Mouse (Mus musculus) left cerebral cortex, adult 18-20 months (tissue): ENCODE data around the gene Slc16a4. TPM values are rescaled to one million over a fixed set of nuclear protein-coding genes. Genes with fewer than 3 reads are reported as not detected.

Source experiments
- DNase-seq, 2 experiments: peaks; one replicate each; pipeline ENCODE4 v3.0.0; 2021 to 2022; ENCODE audit warnings: low spot score in 2 of 2, mixed read lengths in 1 of 2
- long read RNA-seq, 2 experiments: library from polyadenylated mRNA; stranded (forward); transcript quantifications; one replicate each; pipeline ENCODE4 v2.0.0; 2021
- total RNA-seq, 2 experiments: library from RNA; stranded (reverse); gene quantifications; 2 replicates each; pipeline ENCODE4 v1.2.3; 2021

Gene Slc16a4
- total RNA-seq: under 1 TPM; 0.77 to 0.82 TPM
- long read RNA-seq, experiment 1, partial matches to known transcripts: 0 of 5 reads
- long read RNA-seq, experiment 1, other reads (novel, unspliced or antisense): 3 of 5 reads
- long read RNA-seq, experiment 2: 0 reads

- peak in 1 of 2 experiments; percentile 12 for DNase-seq
Measured at GRCm38 (mm10) chr3:107290764-107291381, at the start of gene Slc16a4. Gene Slc16a4, plus strand, starts transcription at chr3:107291230.

- no peak for DNase-seq
Measured at GRCm38 (mm10) chr3:107241389-107242094, 49.5 kb upstream of the Slc16a4 start.

DNA sequence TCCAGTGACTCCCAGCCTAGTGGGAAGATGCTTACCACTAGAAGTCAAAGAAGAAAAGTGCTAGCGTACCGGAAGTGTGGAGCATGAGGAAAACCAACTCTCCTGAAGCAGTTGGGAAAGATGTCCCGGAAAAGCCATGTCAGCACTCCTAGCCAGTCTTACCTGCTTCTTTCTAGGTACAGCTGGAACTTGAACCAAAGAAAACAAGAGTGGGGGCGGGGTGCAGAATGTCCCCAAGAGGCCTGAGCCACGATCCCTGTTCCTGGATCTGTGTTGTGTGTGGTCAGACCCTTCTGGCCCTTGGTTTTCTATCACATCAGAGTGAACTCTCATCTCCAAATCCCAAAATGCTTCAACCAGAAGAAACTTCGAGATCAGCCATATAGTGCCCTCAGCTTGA lies 44.2 kb upstream of the Slc16a4 start:
- DNase-seq: no peak

DNA sequence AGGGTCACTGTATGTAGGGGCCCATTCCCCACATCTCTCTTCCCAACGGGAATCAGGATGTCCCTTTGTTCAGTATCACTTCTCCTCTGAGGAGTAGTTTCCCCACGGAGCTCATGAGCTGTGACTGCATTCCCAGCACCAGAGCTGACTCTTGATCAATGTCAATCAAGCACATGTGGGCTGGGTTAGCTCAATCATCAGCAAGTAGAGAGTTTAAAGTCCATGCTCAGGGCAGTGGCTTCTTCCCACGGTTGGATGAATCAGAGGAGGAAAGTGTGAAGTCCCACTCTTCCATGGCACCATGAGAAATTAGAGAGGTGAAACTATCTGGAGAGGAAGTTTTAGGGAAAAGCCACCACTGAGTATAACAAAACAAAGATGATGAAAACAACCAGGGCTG lies 42.0 kb upstream of the Slc16a4 start:
- no peak for DNase-seq

DNA sequence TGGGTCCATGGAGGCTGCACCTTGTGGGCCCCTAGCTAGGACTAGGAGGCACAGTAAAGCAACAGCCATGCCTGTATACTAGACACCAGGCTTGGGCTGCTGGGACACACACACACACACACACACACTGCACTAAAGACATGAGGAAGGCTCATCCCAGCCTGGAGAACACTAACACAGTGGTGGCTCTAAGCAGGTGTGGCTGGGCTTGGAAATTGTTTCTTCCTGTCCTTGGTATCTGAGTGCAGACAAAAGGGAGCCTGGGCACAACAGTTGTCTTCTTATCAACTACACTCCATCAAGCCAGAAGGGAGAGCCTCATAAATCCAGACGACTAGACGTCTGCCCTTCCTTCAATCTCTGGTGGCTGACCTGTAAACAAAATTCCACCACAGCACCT lies 40.7 kb upstream of the Slc16a4 start:
- no peak for DNase-seq

DNA sequence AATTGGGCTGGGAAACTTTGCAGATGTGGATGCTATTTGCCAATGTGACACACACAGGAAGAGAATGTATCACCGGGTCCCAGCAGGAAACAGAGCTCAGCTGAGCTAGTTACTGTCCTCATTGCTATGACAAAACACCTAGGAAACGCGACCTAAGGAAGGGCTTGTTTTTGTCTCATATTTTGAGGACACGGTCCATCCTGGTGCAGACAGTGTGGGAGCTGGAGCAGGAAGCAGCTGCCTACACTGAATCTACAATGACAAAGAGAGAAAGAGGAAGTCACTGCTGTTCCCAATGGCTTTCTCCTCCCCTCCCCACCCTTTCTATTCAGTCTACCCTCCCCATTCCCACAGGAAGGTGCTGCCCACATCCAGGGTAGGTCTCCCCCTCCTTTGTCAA lies 39.0 kb upstream of the Slc16a4 start:
- no peak for DNase-seq

DNA sequence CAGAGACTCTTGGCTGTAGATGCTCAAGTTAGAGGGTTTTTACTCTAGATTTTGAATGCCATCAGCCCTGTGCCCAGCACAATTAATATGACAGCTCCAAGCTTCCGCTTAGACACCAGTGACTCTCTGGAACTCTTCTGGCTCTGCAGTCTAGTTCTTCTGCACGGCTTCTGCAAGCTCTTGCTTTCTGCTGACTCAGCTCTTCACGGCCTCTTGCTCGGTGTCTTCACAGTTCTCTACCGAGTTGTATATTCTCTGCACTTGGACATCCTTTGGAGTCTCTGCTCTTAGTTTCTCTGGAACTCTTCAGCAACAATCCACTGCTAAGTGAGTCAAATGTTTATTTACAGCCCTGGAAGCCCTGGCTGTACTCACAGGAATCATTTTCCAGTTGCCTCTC lies 37.1 kb upstream of the Slc16a4 start:
- no peak for DNase-seq

DNA sequence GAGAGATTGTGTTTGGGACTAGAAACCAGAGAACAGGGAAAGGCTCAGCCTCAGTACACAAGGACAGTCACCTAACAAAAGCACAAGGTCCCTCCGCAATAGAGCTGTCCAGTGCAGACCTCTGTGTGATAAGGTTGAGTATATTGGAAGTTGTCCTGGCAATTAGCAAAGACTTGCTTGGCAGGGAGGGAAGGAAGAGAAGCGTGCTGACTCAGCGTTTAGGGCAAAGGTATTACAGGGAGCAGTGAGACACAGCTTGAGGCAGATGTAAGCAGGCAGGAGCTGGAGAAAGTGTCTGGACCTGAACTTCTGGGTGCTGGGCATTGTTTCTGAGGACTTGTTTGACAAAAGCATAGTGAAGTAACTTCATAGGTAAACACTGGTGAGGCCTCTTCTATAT lies 35.0 kb upstream of the Slc16a4 start:
- no peak for DNase-seq

- DNase-seq: no peak
Measured at GRCm38 (mm10) chr3:107256724-107257123, 34.3 kb upstream of the Slc16a4 start.

DNA sequence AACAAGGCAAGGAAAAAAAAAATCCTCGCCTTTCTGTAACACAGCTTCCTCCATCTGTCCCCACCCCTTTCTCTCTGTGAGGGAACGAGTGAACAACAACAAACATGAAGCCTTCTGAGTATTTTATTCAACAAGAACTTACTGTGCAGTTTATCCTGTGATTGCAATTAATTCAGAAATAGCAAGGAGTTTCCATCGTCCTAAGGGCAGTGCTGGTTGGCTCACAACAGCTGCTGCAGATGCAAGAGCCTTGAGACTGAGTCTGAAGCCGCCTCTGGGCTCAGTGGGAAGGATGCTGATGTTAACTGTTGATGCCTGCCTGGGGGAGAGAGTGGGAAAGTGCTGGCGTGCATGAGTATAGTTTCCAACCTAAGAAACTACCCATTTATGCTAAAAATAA lies 33.1 kb upstream of the Slc16a4 start:
- no peak for DNase-seq

DNA sequence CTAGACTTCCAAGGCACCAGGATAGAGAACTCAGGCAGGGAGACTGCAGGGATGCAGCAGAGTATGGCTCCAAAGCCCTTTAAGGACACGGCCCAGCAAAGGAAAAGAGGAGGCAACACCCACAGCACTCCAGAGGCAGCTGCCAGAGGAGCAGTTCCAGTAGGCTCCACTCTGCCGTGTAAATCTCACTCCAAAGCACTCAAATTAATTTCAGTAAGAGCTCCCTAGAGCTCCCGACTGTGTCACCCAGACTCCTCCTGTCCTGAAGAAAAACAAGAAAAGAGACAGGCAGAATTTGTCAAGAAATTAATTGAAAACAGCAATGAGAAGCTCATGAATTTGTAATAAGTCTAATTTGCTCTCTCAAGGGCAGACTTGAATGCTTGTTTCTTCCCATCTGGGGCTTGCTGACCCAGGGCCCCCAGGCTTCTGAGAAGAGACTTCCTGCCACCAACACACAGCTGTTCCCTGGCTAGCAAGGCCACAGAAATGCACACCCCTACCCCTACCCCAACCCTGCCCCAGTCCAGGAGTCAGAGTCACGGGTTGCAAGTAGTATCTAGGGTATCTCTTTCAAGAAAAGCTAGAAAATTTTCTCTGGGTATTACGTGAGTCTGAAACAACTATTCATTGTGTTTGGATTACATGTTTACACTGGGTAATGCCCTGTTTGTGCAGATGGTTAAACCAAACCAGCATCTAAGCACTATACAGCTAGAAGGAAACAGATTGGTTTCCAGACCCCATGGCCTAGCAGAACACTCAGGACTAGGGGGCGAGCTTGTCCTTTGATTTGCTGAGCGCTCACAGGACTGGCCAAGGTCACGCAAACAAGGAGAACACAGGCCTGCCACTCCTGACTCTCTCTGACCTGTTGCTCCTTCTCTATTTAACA lies 29.8 kb upstream of the Slc16a4 start:
- peak in 1 of 2 experiments; percentile 35 for DNase-seq

DNA sequence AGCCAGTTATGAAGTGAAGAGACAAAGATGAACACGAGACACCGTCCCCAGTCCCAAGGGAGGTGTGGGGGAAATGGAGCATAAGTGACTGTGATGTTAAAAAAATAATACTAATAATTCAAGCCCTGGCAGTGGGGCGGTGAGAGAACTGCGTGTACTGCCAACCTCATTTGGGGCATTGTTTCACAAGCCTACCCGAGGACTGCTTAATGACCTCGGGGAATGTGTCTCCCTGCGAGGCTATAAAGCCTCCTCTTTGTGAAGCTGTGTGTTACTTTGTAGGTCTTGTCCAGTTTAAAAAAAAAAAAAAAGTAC lies 29.2 kb upstream of the Slc16a4 start:
- DNase-seq: no peak

DNA sequence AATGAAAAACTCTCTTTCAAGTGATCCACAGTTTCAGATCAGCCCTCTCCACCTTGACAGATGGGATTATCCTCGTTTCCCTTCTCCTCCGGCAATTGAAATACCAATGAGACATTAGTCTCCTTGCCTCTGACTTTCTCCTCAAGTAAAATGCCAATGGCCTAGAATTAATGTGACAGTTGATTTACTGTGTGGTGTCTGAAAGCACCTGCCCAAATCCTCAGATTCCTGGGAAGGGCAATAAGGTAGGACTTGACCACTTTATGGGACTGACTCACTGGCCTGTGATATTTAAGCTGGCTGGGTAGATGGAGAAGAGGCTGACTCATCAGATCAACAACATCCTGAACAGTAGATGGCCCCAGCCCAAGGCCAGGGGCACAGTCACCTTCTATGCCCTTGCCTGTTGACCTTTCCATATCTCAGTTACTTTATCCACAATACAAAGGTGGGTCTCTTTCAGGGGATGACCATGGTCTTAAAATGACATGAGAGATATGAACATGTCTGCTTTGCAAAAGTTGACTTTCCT lies 24.1 kb upstream of the Slc16a4 start:
- no peak for DNase-seq

DNA sequence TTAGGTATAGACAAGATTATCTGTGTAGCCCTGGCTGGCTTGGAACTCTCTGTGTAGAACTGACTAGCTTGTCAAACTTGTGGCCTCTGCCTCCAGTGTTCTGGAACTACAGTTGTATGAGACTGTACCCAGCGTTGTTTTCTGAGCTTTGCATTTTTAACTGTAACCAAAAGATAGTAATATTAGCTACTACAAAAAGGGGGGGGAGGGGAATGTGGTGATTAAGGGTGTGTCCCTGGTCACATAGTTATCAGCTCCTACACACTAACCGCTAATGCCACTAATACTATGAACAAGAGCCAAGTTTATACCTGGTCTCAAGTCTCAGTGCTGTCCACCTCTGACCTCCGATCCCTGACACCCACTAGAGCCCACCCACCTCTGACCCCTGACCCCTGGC lies 18.6 kb upstream of the Slc16a4 start:
- no peak for DNase-seq

GRCm38 (mm10) chr3:107273820-107274219 lies 17.2 kb upstream of the Slc16a4 start:
- DNase-seq: peak; percentile 63 to 74

- DNase-seq: no peak
Measured at GRCm38 (mm10) chr3:107275351-107275750, 15.7 kb upstream of the Slc16a4 start.

GRCm38 (mm10) chr3:107275996-107276395 lies 15.0 kb upstream of the Slc16a4 start:
- DNase-seq: no peak

GRCm38 (mm10) chr3:107276626-107277025 lies 14.4 kb upstream of the Slc16a4 start:
- no peak for DNase-seq

GRCm38 (mm10) chr3:107278479-107279269 lies 12.4 kb upstream of the Slc16a4 start, which contains the start of gene Lamtor5:
Gene Lamtor5, plus strand, starts transcription at chr3:107278858.
- peak; percentile 90 to 92 for DNase-seq

GRCm38 (mm10) chr3:107286123-107286522 lies 4.9 kb upstream of the Slc16a4 start:
- DNase-seq: no peak

DNA sequence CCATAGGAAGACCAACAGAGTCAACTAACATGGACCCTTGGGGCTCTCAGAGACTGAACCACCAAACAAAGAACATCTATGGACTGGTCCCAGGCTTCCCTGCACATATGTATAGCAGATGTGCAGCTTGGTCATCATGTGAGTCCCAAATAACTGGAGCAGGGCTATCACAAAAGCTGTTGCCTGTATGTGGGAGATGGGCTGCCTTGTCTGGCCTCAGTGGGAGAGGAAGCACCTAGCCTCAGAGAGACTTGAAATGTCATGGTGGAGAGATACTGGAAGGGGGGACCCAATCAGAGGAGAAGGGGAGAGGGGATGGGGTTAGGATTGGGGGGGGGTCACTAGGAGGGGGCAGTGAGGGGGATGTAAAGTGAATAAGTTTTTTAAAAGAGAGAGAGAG lies 3.7 kb upstream of the Slc16a4 start:
- DNase-seq: no peak
